Mouse (Mus musculus): ENCODE measurements around the gene Gm20431.
"Not testable (repeated sequence)": the region's sequence is repeated elsewhere in the genome, so short reads cannot be mapped to it uniquely, and the experiment has no call there.

The Gm20431 gene

DNA sequence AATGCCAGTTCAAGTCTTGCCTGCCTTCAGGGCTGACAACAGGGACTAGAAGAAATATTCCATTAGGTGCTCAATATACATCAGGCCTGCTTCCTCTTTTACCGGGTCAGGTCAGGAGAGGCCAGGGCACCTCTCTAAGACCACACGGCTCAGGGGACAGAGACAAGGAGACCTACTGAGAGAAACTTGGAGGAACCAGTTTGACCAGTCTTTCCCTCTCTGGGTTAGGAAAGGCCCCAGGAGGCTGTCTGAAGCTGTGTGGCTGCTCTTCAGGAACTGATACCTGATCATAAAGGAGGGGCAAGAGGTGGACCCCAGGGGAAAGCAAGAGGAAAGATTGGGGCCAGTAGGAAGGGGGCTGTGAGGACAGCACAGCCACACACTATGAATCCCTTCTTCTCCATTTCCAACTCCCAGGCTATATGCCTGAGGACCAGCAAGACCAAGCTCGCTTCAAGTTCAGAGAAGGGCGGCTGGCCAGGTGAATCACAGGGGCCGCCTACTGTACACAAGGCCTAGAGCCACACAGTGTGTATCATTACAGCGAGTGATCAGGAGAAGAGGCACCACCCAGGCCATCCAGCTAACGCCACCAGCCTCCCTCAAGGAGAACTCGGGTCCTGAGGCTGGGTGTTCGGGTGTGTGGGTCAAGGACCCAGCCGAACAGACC, 2.0 kb downstream of the Gm20431 start:
- DNase-seq = no peak

GRCm38 (mm10) chr2:167658712-167659111, 2.6 kb downstream of the Gm20431 start:
- no peak for DNase-seq

DNA sequence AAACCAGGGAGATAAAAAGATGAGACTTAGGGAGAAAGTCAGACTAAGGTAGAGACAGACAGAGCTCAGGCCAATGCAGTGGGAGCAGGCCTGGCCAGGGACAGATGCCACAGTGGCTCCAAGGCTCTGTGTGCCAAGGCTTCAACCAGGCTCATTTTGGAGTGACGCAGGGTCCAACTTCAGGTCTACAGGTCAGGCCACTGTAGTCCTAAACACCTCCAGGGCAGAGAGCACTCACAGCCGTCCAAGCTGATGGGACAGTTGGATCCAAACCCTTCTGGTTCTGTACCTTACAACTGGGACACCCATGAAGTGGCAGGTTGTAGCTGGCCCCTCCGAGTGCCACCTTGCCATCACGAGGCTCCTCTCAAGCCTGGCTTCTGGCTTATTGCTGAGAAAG, 3.3 kb downstream of the Gm20431 start:
- DNase-seq = no peak

GRCm38 (mm10) chr2:167656629-167657478, 4.4 kb downstream of the Gm20431 start:
- peak; percentile 88 to 90 for DNase-seq

DNA sequence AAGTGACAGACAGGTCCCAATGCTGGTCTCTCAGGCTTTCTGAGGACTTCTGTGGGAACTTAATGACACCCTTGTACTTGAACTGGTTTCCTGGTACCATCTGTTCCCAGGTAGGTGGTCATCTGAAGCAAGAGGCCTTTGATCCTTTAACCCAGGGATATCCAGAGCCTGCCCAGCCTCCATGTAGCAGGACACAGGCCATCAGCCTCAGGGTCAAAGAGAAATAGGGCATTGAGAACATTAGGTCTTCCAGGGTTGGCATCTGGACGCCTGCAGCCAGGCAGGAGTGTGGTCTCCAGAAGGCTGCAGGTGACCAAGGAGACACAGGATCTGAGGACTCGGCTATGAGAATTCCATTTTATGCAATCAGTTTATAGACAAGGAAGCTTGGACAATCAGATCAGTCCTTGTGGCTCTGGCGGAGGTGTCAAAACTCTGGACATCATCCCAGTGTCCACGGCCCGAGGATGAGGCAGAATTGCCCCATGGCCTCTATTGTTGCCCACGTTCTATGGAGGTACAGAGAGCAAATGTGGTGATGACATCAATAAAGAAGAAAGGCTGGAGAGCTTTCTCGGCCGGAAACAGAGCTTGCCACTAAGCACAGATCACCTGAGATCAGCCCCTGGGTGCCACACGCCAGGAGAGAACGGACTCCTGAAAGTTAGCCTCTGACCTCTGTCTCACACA, 6.2 kb downstream of the Gm20431 start:
- no peak for DNase-seq

DNA sequence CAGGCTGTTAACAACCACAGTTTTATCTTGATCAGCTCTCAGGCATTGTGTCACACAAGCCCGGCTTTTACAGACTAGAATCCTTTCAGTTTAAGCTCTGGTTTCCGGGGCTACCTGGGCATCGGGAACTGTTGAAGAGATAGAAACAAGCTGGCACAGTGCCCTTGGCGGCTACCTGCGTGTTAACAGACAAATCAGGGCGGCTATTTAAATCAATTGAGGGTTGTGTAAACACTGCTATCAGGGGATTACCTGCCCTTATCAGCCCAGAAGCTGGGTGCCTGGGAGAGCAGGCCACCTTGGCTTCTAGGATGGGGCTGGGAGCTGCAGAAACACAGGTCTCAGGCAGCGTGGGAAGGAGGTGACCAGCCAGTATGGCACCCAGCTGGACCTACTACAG, 8.6 kb downstream of the Gm20431 start:
- DNase-seq = no peak

DNA sequence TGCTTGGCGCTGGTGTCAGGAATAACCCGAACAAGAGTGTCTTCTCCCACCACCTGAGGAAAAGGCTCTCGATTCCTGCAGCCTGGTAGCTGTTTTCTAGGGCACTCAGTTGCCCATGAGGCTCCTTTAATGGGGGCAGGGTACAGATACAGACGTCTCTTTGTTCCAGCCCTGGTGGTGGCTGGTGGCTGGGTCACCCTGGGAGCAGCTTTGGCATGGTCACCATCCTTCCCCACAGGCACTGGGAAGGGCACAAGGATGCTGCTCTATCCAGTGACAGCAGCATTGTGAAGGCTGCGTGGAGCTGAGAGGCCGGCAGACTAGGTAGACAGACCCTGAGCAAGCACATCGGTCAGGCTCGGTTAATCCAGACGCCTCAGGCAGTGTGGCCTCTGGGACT, 9.7 kb downstream of the Gm20431 start:
- DNase-seq = no peak

GRCm38 (mm10) chr2:167649290-167650032, 11.8 kb downstream of the Gm20431 start:
- peak; percentile 65 to 69 for DNase-seq

DNA sequence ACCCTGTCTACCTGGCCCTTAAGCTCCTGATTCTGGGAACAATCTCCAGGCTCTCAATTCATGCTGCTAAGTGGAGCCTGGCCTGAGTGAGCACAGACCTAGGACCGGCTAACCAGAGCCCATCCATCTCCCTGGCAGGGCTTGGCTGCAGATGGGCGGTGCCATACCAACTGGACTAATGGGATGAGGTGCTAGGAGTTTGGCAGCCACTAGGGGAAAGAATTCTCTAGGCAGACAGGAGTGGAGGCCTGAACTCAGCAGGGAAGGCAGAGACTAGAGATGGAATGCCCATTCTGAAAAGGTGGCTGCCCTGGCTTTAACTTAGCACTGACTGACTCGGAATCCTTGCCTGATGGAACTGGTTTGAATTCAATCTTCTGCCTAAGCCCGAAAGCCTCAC, 14.9 kb downstream of the Gm20431 start:
- DNase-seq = no peak

- not testable (repeated sequence) for DNase-seq
Observed at GRCm38 (mm10) chr2:167643356-167644052, 17.8 kb downstream of the Gm20431 start.

- DNase-seq = no peak
Observed at GRCm38 (mm10) chr2:167642164-167642563, 19.1 kb downstream of the Gm20431 start.

DNA sequence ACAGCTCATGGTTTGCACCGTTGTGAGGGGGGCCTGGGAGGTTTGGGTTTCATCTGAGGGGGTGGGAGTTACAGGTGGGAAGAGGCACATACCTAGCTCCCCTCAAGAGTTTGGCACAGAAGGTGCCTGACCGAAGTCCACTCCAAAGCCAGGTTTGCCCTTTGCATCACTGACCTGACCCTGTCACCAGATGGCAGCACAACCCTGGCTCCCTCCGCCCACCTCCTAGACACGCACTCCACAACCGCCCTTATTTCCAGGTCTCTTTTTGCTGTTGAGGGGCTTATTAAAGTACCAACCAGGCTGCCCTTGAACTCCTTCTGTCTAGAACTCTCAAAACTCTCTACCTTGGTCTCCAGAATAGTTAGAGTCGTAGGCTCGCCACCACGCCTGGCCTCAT, 20.0 kb downstream of the Gm20431 start:
- DNase-seq = peak; percentile 78

GRCm38 (mm10) chr2:167640279-167640678, 21.0 kb downstream of the Gm20431 start:
- peak; percentile 77 to 80 for DNase-seq

- no peak for DNase-seq
Observed at GRCm38 (mm10) chr2:167634865-167635512, 26.3 kb downstream of the Gm20431 start.

- peak; percentile 99 to 100 for DNase-seq
Observed at GRCm38 (mm10) chr2:167634338-167634770, 26.9 kb downstream of the Gm20431 start.

GRCm38 (mm10) chr2:167633537-167633872, 27.8 kb downstream of the Gm20431 start:
- no peak for DNase-seq

- no peak for DNase-seq
Observed at GRCm38 (mm10) chr2:167632731-167633536, 28.4 kb downstream of the Gm20431 start.

- peak; percentile 99 for DNase-seq
Observed at GRCm38 (mm10) chr2:167631591-167632448, 29.5 kb downstream of the Gm20431 start, which contains the start of gene Ube2v1. Ube2v1 (minus strand) TSS chr2:167632095.

DNA sequence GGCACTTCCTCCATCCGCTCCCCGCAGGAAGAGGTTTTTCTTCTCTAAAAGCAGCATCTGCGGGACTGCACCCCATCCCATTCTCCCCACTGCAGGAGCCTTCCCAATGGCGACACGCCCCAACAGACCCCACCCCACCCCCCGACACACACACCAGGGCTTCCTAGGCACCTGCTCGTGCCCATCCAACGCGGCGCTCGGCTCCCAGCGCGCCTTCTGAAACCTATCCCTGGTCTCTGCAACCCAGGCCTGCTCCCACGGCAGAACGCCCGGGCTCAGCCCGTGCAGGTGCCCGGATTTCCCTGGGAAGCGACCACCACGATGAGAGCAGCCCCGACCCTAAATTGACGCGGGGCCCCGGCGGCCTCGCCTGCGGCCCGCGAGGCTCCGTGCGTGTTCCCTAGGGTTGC, 30.1 kb downstream of the Gm20431 start:
- DNase-seq = no peak

GRCm38 (mm10) chr2:167630421-167630820, 30.9 kb downstream of the Gm20431 start:
- no peak for DNase-seq
